Mouse (Mus musculus): ENCODE results near the gene Alkal2.

Alkal2 gene

DNA sequence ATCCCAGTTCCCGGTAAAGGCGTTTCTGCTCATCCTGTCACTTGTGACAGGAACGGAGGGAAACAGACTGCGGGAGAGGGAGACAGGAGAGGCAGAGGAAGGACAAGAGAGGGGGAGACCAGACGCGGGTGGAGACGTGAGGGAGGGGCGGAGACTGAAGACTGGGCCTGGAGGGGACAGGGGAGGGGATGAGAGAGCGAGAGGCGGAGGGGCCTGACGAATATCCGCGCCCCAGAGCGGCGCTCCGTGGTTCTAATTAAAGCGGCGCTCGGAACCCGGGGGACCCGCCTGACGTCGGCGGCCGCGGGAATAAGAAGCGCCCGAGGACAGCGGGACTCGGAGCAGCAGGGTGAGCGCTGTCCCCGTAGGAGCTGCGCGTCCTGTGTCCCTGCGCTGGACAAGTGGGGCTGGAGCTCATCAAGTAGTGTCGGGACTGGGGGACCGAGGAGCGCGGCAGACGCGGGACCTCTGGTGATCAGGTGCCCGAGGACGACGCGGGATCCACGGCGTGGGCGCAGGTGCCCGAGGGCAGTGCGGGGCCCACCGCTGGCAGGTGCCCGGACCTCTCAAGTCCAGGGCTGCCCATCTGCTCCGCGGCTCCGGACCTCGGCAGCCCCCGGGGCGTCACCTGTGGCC, at the start of gene Alkal2:
Alkal2 (plus strand) TSS at position 337 of the 636 bp plus-strand sequence.
- in situ Hi-C loops (cut with MboI) = no loop called here

DNA sequence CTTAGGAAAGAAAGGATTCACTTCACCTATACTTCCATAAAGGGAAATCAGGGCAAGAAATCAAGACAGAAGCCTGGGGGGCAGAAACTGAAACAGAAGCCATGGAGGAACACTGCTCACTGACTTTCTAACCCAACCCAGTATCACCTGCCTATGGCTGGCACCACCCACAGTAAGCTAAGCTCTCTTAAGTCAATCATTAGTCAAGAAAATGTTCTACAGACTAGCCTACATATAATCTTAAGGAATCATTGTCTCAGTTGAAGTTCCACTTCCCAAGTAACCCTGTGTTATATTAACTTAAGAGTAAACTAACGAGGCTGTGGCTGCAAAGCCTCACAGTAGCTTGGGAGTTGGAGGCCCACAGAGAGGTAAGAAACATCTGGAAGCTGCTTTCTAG, 35.6 kb upstream of the Alkal2 start:
- in situ Hi-C loops (cut with MboI) = no loop called here

DNA sequence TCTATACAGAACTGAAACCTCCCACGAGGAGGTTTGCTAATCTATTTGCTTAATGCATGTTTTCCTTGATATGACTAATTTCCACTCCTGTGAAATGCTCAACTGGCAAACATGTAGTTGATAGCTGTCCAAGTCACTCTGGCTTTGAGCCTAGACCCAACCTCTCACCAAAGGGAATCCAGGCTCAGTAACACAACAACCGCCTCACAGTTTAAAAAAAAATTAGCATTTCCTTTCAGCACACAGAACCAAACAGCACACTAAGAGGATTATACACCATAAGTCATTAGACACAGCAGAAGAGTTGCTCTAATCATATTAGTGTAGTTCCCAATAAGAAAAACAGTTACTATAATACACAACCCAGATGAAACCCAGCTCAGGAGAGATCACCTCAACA, 33.2 kb upstream of the Alkal2 start:
- in situ Hi-C loops (cut with MboI) = no loop called here

DNA sequence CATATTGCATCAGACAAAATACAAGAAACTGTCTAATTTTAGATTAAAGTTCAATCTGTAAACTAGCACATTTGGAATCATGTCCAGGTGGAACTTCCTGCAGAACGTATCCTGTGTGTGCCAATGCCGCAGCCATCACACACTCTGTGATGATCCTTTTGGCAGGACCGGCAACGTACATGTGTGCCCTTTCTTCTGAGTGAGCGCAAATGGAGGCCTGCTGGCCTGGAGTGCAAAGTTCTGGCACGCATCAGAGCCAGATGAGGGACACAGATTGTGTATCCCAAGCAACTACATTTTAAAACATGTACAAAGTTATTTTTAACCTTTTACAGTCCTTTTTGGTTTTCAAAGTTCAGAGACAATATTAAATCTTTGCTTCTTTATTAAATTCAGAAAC, 32.3 kb upstream of the Alkal2 start:
- in situ Hi-C loops (cut with MboI) = no loop called here

DNA sequence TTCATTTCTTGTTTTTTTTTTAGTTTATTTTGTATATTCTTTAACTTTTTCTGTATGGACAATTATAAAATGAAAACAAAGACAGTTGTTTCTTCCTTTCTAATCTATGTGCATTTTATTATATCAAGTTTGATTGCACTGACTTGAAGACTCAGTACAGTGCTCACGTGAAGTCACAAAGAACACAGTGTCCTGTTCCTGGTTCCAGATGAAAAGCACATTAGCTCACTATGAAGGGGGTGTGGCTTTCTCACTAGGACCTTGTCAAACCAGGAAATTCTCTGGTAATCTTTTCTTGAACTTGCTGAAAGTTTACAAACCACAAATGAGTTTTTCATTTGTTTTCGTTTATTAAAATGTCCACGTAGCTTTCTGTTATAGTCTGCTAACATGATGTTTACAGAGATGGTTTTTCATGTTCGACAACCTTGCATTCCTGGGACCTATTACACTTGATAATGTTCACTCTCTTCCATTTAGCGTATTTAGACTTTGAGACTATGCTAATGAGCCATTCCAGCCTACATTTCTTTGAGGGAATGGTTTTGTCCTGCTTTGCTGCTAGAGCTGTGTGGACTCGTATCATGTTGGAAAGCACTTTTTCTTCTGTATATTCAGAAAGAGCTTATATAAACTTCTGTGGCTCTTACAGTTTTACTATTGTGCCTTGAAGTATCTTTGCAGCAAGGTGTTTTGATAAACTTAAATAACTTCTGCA, 28.5 kb upstream of the Alkal2 start:
- in situ Hi-C loops (cut with MboI) = no loop called here

DNA sequence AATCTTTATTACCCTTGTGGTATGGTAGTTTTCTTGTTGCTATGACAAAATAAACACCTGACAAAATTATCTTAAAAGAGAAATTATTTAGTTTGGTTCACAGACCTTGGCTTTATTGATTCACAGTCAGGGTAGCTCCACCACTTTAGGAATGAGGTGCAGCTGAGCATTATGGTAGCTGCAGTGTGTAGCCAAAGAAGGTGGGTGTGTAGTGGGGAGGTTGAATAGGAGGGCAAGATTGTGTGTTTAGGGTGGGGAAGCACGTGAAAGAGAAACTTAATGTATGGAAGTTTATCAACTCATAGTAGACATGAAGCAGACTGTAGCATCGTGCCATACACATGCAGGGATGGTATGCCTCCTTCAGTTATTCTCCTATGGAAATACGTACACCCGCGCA, 27.9 kb upstream of the Alkal2 start:
- in situ Hi-C loops (cut with MboI) = no loop called here

DNA sequence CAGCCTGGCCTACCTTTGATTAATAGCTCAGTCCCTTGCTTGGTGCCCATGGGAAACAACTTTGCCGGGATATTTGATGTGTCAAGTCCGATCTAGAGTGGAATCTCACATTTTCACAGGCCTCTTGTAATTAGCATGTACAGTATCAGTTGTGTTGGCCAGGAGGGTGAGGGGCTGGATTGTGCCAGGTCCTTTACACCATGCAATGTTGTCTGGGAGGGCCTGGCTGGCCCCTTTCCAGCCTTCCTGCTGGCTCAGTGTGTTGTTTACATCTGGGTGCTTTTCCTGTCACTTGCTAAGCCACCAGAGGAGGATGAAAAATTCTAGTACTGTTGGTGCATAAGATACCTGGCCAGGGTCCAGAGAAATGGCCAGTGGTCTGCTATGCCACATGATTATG, 19.8 kb upstream of the Alkal2 start:
- in situ Hi-C loops (cut with MboI) = no loop called here

DNA sequence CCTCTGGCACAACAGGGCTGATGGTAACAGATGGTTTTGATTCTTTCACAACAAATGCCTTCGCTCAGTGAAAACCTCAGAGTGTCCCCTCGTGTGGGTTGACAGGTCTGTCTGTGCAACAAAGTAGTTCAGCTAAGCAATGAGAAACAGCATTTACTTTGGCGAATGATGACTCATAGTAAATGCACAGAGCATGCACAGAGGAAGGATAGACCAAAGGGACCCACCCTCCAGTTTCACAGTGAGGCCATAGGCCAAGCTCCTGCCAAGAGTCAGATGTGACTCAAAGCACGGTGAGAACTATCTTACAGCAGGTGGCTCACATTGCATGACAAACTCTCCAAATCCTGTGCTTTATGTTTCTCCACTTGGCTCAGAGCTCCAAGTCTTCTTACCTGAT, 18.3 kb upstream of the Alkal2 start:
- in situ Hi-C loops (cut with MboI) = no loop called here

DNA sequence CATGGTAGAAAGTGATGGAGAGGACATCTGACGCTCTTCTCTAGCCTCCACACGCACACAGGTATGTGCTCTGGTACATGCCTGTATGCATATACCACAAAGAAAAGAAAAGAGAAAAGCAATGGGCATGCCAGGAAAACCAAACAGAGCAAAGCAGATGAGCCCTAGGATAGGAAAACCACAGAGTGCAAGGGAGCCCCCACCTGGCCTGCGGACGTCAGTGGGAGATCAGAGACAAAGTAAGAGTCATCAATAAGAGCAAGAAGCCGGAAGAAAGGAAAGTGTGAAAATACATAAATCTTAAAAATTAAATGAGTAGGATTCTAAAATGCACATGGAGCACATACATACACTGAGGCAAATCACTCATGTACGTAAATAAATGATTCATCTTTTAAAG, 4.7 kb upstream of the Alkal2 start:
- in situ Hi-C loops (cut with MboI) = no loop called here

DNA sequence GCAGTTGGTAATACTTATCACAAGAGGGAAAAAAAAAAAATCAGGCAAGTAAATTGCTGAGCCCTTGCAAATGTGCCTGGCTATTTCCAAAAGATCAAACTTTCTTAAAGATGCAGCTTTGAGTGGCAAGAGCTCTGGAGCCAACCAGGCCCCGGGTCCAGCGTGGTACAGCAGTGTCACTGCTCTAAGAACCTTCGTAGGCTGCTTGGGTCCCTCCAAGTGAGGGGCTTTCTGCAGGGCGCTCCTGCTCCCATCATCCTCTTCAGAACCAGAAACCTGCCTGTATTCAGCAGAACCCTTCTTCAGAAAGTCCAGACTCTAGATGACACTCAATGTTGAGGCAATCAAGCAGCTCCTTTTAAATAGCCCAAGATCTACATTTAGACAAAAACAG, 533 bp upstream of the Alkal2 start:
- in situ Hi-C loops (cut with MboI) = no loop called here

DNA sequence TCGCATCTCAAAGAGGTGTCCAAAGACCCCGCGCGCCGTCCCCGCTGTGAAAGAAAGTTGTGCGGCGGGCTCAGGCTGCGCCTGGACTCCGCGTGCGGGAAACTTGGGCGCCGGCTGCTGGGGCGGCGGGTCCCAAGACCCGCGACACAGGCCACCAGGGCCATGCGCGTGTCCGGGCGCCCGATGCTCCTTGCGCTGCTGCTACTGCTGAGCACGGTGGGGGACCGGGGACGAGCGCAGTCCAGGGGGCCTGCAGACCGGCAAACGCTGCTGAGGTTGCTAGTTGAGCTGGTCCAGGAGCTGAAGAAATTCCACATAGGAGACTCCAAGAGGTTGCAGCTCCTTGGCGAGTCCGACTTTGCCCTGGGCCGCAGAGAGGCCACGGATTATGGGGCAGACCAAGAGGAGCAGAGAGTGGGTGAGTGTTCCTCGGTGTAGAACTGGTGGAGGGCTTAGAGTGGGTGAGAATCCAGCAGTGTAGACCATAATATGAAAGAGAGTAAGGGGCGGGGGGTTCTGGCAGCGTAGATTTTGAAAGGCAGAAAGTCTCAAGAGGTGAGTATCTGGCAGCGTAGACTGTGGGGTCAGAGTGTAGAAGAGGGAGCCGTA, 604 bp downstream of the Alkal2 start:
- in situ Hi-C loops (cut with MboI) = no loop called here

DNA sequence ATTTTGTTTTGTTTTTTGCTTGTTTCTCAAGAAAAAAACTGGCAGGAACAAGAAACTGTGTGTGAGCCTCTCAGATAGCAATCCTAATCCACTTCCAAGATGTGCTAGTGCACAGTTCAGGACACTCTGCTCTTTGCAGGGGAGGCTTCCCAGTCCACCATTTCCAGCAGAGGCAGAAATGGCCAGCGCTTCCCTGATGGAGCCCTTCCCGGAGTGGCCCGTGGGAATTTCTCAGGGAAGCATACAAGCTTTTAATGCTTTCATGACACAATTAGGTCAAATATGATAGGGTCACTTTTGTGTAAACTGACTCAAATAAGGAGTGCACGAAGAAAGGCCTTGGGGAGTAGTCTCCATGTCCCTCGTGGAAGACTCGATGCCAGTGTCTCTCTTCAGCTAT, 1.8 kb downstream of the Alkal2 start:
- in situ Hi-C loops (cut with MboI) = no loop called here

DNA sequence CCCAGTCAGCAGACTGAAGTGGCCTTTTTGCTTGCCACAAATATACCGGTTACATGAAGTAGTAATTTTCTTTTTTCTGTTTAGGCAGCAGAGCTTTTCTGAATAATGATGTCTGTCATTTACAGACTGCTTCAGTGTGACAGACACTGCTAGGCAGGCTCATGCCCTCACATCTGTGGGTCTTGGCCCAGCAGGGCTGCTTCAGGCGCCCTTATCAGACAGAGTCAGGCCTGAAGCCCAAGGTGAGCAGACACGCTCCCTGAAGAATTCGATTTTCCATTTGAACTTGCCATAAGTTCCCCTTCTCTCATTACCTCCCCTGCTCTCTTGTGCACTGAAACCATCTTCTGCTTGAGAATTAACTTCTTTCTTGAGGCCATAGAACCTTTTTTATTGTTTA, 3.9 kb downstream of the Alkal2 start:
- in situ Hi-C loops (cut with MboI) = no loop called here

DNA sequence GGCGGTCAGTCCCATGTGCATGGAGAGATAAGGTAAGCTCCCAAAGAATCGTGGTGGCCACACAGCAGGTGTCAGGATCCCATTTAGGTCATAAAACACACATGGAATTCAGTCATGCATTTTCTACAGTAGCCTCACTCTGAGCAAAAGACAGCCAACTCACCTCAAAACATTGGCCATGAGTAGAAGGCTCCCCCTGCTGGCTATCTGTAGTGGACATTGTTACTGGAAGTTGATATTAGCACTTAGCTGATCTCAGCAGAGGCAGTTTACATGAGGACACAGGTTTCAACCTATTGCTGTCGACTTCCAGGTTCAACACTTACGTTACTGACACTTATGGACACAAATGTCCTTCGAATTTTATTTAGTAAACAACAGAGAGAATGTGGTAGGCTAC, 5.9 kb downstream of the Alkal2 start:
- in situ Hi-C loops (cut with MboI) = no loop called here

DNA sequence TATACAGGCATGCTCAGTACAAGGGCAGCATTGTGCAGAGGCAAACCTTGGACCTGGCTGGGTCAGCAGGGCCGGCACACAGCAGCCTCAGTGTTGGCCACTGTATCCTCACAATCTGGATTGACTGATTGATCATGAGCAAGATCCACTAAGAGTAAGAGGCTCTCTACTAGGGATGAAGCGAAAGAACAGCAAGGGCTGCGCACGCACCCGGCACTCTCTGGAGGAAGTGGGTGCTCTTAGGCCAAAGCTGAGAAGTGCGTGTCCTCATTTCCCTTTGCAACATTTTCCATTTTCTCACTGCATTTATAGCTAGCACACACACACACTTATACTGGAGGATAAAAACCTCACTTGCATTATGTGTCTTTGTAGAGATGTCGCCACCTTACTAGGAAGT, 7.3 kb downstream of the Alkal2 start:
- in situ Hi-C loops (cut with MboI) = no loop called here

DNA sequence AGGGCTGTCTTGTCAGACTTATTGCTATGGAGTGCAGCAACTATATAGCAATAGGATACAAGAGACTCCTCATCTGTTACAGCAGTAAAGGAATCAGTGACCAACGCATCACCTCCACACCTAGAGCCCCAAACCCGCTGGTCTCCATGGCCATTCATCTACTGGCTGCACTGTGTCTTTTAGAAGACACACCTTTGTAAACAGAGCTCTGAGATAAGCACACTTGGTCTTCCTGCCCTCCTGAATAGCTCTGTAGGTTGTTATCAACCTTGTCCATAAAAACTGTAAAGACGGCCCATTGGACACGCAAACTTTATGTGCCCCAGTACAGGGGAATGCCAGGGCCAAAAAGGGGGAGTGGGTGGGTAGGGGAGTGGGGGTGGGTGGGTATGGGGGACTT, 12.9 kb downstream of the Alkal2 start:
- in situ Hi-C loops (cut with MboI) = no loop called here

DNA sequence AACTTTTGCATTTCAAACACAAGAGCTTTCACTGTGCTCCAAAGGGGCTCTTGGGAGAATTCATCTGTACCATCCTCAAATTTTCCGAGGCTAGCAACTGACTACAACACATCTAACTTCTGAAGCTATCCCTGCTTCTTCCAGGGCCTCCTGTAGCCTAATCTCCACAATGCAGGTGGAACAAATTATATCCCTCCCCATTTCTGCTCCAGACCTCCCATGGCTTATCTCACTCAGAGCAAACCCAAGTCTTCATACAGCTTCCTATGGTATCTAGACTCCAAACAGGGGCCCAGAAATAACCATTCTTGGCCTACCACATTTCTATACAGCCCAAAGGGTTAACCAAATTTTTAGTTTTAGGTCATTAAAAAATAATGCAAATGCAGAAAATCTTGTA, 24.5 kb downstream of the Alkal2 start:
- in situ Hi-C loops (cut with MboI) = no loop called here

DNA sequence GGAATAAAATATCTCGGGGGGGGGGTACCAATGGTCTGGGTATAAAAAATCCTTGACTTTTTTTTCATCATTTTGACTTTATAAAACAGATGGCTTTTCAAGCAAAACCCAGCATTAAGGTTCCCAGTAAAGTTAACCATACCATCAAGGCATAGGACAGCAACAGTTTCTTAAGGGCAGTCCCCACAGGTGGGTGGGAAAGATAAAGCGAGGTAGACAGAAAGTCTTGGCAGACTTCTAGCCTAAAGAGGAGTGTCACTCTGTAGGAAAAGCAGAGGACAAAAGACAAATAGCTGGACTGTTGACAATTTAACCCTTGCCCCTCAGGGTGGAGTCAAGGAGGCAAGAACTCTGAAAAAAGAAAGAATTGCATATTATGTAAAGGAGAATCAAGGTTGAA, 25.8 kb downstream of the Alkal2 start:
- in situ Hi-C loops (cut with MboI) = no loop called here

DNA sequence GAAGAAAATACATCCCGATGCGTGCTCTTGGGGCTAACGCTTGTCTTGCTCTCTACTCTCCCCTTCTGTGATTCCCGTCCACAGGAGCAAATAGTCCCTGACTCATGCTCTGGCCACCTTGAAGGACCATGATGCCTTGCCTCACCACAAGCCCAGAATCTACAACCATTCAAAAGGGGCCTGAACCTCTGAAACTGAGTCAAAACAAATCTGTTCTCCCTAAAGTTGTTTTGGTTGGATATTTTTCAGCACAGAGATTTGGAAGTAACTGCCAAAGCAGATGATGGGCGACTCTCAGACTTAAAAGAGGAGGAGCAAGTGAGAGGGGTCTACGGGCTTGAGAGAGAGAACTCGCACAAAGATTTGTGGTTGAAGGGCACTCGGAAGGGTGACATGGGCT, 26.7 kb downstream of the Alkal2 start:
- in situ Hi-C loops (cut with MboI) = no loop called here

DNA sequence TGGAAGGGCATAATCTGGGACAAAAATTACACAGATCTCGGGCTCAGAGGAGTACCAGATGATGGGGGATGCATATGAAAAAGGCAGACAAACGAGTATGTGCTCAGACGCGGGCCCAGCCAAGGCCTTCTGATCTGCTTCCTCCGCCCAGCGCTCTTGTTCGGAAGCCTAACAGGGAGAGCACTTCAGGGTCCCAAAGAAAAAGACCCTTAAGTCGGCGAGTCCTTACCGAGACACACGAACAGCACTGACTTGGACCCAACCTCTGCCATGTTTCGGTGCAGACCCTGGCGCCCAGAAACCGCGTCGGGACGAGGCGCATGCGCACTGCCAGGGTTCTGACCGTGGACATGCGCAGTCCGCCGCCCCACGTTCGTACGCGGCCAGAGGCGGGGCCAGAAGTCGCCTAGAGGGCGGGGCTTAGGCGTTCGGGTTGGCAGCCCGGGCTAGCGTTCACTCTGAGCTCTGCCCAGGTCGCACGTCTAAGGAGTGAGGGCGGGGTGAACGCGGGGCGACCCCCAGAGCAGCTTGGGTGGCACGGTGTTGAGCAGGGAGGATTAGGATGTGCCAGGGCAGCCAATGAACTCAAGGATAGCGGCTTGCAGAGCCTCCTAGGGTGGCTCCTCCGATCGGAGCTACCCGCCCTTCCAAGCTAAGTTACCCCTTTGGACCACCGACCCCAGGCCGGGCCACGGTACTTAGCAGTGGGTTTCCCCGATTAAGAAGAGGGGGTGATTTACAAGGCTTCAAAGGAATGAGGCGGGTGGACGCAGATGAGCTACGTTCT, 27.3 kb downstream of the Alkal2 start, which contains the start of the genes Acp1 and Sh3yl1:
Acp1 (minus strand) TSS at position 329 of the 787 bp plus-strand sequence.
Sh3yl1 (plus strand) TSS at position 408 of the 787 bp plus-strand sequence.
- in situ Hi-C loops (cut with MboI) = no loop called here

DNA sequence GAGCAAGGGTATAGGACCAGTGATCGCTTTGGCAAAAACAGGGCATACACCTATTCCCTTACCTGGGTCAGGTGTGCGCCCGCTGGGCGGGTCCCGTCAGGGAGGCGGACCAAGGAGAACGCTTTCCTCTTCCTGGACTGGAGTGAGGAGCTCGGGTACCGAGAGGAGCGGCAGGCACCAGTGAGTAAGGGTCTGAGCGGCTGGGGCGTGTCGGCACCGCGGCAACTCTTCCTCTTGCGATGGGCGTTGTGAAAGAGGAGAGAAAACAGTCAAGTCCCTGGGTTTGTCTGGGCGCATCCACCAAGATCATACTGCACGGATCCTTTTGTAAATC, 27.9 kb downstream of the Alkal2 start:
- in situ Hi-C loops (cut with MboI) = no loop called here

DNA sequence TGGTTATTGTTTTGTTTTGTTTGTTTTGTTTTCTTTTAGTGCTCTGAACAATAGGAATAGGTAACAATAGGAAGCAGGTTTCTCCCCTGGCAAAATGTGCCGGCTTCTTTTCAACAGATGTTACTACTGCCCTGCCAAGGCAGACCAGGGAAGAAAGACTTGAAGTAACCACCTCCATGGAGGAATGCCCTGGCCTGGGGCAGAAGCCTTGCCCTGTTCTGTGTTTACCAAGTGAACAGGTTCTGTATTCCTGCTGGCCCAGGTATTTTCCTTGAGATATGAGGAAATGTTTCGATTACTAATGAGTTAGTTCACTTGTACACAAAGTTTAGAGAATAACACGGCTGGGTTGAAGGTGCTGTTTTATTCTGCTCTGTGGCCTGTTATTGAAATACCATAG, 28.7 kb downstream of the Alkal2 start:
- in situ Hi-C loops (cut with MboI) = no loop called here

DNA sequence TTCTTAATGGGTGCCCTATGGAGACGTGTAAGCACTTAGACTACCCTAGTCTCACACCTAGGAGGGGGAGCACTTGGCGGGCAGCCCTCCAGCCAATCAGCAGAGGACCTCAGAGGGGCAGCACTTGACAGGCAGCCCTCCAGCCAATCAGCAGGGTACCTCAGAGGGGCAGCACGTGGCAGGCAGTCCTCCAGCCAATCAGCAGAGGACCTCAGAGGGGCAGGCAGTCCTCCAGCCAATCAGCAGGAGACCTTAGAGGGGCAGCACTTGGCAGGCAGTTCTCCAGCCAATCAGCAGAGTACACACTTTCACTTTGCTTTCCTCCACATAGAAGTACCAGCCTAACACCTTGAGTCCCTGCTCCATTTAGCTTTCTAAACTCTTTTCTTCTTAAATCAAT, 38.3 kb downstream of the Alkal2 start:
- in situ Hi-C loops (cut with MboI) = no loop called here
